Mouse (Mus musculus): ENCODE results near the gene Zfp14. TPM values are rescaled to one million over a fixed set of nuclear protein-coding genes. Genes with fewer than 3 reads are reported as not detected.

Gene Zfp14
- total and polyA plus RNA-seq, 3 experiments: 0.25 to 0.39 TPM; not detected in 1

DNA sequence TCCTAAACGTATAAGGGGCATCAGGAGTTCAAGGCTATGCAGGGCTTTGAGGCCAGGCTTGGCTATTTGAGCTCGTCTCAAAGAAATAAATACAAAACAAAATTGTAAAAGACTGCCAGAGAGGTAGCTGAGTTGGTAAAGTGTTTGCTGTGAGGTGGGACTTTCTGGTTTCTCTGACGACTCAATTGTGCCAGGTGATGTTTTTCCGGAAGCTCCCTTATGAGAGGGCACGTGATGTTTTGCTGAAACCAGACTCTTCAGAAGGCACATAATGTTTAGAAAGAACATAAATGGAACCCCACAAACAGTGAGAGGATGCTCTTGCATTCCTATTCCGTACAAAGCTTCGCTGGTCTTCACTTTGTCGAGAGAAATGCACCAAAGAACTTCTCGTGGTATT lies 41.5 kb upstream of the Zfp14 start:
- TF ChIP-seq CHD1 (IDR thresholded peaks at IDR 0.05; ENCODE audit: low read depth, low read length) (no peak), USF2 (IDR thresholded peaks at IDR 0.05; ENCODE audit: borderline replicate concordance in 1 of 2, insufficient read depth in 1 of 2, low read depth in 1 of 2, low read length in 2 of 2) (no peak), MAX (IDR thresholded peaks at IDR 0.05; ENCODE audit: low read length) (no peak), CTCF (IDR thresholded peaks at IDR 0.05 in 2 of 3, conservative IDR thresholded peaks at IDR 0.05 in 1 of 3; ENCODE audit: control insufficient read depth in 1 of 3, insufficient read depth in 1 of 3, low read depth in 2 of 3, low read length in 3 of 3, poor library complexity in 1 of 3, severe bottlenecking in 1 of 3) (no peak), MYC (IDR thresholded peaks at IDR 0.05; ENCODE audit: low read depth, low read length) (no peak), ZC3H11A (IDR thresholded peaks at IDR 0.05; ENCODE audit: low read depth, low read length) (no peak), TCF12 (IDR thresholded peaks at IDR 0.05; ENCODE audit: low read depth, low read length) (no peak), JUND (IDR thresholded peaks at IDR 0.05; ENCODE audit: low read depth, low read length) (no peak), ELF1 (IDR thresholded peaks at IDR 0.05; ENCODE audit: low read depth, low read length) (no peak), NELFE (IDR thresholded peaks at IDR 0.05; ENCODE audit: low read depth, low read length) (no peak), MEF2A (IDR thresholded peaks at IDR 0.05; ENCODE audit: extremely low read depth, insufficient replicate concordance, low read depth, low read length, poor library complexity, severe bottlenecking) (no peak), ZMIZ1 (IDR thresholded peaks at IDR 0.05; ENCODE audit: low read depth, low read length) (no peak)
- no peak overlapping the region for H3K27ac ChIP-seq (ENCODE audit: control insufficient read depth, low read depth, low read length)
- H3K9ac ChIP-seq (ENCODE audit: control insufficient read depth, low read depth, low read length, poor library complexity, severe bottlenecking): no peak overlapping the region
- peaks cover 0 to 8% of the 10 kb centered on the region in 2 experiments; a peak in 2 of 4 replicates for H3K36me3 ChIP-seq (ENCODE audit: control insufficient read depth in 1 of 2, insufficient read depth in 2 of 2, low read length in 2 of 2)
- peaks cover 0 to 15% of the 10 kb centered on the region in 2 experiments; a peak in 3 of 4 replicates for H3K4me1 ChIP-seq (ENCODE audit: control insufficient read depth in 1 of 2, insufficient read depth in 2 of 2, low read length in 2 of 2)
- H3K79me2 ChIP-seq (ENCODE audit: control insufficient read depth, insufficient read depth, low read length, poor library complexity): peaks cover 11% of the 10 kb centered on the region
- H3K4me3 ChIP-seq (ENCODE audit: control insufficient read depth in 1 of 2, insufficient read depth in 1 of 2, low read depth in 2 of 2, low read length in 2 of 2): no peak overlapping the region
- no peak for DNase-seq (ENCODE audit: low read depth, low spot score)
- H3K9me3 ChIP-seq (replicated peaks; ENCODE audit: insufficient read depth, low read length): no peaks in the 10 kb centered on the region
- no peaks in the 10 kb centered on the region for H3K27me3 ChIP-seq (ENCODE audit: control insufficient read depth in 1 of 2, insufficient read depth in 2 of 2, low read length in 2 of 2)

DNA sequence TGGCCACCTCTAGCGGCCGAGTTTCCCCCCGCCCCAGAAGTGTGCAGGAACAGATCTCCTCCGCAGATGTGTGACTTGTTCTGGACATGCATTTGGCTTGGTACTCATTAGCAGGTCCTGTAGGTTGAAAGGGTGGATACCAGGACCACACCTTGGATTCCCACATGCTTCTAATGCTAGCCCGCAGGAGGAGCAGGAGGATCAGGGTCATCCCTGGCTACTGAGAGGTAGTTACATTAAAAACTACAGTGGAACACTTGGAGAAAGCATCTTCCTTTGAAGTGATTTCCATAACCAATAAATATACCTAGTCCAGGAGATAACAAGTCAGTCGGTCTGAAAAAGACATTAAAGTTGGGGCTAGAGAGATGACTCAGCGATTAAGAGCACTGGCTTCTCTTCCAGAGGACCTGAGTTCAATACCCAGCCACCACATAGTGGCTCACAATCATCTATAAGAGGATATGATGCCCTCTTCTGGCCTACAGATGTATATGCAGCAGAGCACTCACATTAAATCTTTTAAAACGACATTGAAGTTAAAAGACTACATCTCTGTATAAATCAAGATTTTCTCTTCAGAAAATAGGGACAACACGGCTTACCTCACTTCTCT lies 39.9 kb upstream of the Zfp14 start:
- Histone ChIP-seq H3K9ac (ENCODE audit: control insufficient read depth, low read depth, low read length, poor library complexity, severe bottlenecking) (peak overlapping the region; percentile 66), H3K27me3 (ENCODE audit: control insufficient read depth in 1 of 2, insufficient read depth in 2 of 2, low read length in 2 of 2) (no peaks in the 10 kb centered on the region), H3K4me3 (ENCODE audit: control insufficient read depth in 1 of 2, insufficient read depth in 1 of 2, low read depth in 2 of 2, low read length in 2 of 2) (peak overlapping the region; percentile 65 to 70), H3K79me2 (ENCODE audit: control insufficient read depth, insufficient read depth, low read length, poor library complexity) (peaks cover 8% of the 10 kb centered on the region), H3K36me3 (ENCODE audit: control insufficient read depth in 1 of 2, insufficient read depth in 2 of 2, low read length in 2 of 2) (peaks cover 0 to 8% of the 10 kb centered on the region in 2 experiments; a peak in 2 of 4 replicates), H3K27ac (ENCODE audit: control insufficient read depth, low read depth, low read length) (peak overlapping the region; percentile 72), H3K9me3 (replicated peaks; ENCODE audit: insufficient read depth, low read length) (no peaks in the 10 kb centered on the region), H3K4me1 (ENCODE audit: control insufficient read depth in 1 of 2, insufficient read depth in 2 of 2, low read length in 2 of 2) (peaks cover 0 to 10% of the 10 kb centered on the region in 2 experiments; a peak in 3 of 4 replicates)
- peak; percentile 46 for DNase-seq (ENCODE audit: low read depth, low spot score)
- TF ChIP-seq UBTF (IDR thresholded peaks at IDR 0.05; ENCODE audit: borderline replicate concordance, insufficient read depth, low read depth, low read length): no peak
- peak; percentile 35 for TF ChIP-seq SMC3 (IDR thresholded peaks at IDR 0.05; ENCODE audit: low read depth, low read length)
- TF ChIP-seq POLR2A (IDR thresholded peaks at IDR 0.05; ENCODE audit: control insufficient read depth in 1 of 2, insufficient read depth in 1 of 2, low read depth in 1 of 2, low read length in 2 of 2, poor library complexity in 1 of 2): no peak
- TF ChIP-seq RAD21 (IDR thresholded peaks at IDR 0.05; ENCODE audit: low read depth, low read length): peak; percentile 38
- TF ChIP-seq ZC3H11A (IDR thresholded peaks at IDR 0.05; ENCODE audit: low read depth, low read length): peak; percentile 27; the same call in 1 of the 2 replicates
- TF ChIP-seq NRF1 (IDR thresholded peaks at IDR 0.05; ENCODE audit: insufficient read depth, low read depth, low read length, poor library complexity, severe bottlenecking): no peak
- TF ChIP-seq CTCF (IDR thresholded peaks at IDR 0.05 in 2 of 3, conservative IDR thresholded peaks at IDR 0.05 in 1 of 3; ENCODE audit: control insufficient read depth in 1 of 3, insufficient read depth in 1 of 3, low read depth in 2 of 3, low read length in 3 of 3, poor library complexity in 1 of 3, severe bottlenecking in 1 of 3): peak in 1 of 3 experiments; percentile 33; a peak in 3 of 6 replicates
- TF ChIP-seq TCF12 (IDR thresholded peaks at IDR 0.05; ENCODE audit: low read depth, low read length): no peak
- no peak for TF ChIP-seq ZMIZ1 (IDR thresholded peaks at IDR 0.05; ENCODE audit: low read depth, low read length)
- no peak for TF ChIP-seq NELFE (IDR thresholded peaks at IDR 0.05; ENCODE audit: low read depth, low read length)

Measured in MEL (cell line).